Mouse (Mus musculus): Measurements from ENCODE around the gene Actn2.

The Actn2 gene

GRCm38 (mm10) chr13:12340183-12340975 lies at the start of gene Actn2:
TSS of gene Actn2 (minus strand) at chr13:12340760.
- in situ Hi-C loops (cut with MboI; ENCODE audit: low pct_unique_long_range_greater_than_20kb in 1 of 2, low sequenced_read_pairs in 2 of 2, unreplicated experiment in 1 of 2) = no loop called here

GRCm38 (mm10) chr13:12386286-12386685 lies 45.7 kb upstream of the Actn2 start:
- in situ Hi-C loops (cut with MboI; ENCODE audit: low pct_unique_long_range_greater_than_20kb in 1 of 2, low sequenced_read_pairs in 2 of 2, unreplicated experiment in 1 of 2) = loop anchor here (10.0 to 25.0 kb wide), 3 partner anchors 81 to 174 kb away; no protein-coding TSS in a partner anchor

GRCm38 (mm10) chr13:12384796-12385195 lies 44.2 kb upstream of the Actn2 start:
- in situ Hi-C loops (cut with MboI; ENCODE audit: low pct_unique_long_range_greater_than_20kb in 1 of 2, low sequenced_read_pairs in 2 of 2, unreplicated experiment in 1 of 2) = loop anchor here (10.0 to 25.0 kb wide), 3 partner anchors 80 to 172 kb away; no protein-coding TSS in a partner anchor

- in situ Hi-C loops (cut with MboI; ENCODE audit: low pct_unique_long_range_greater_than_20kb in 1 of 2, low sequenced_read_pairs in 2 of 2, unreplicated experiment in 1 of 2) = loop anchor here (25.0 kb wide), 1 partner anchor 164 kb away; no protein-coding TSS in a partner anchor
Observed at GRCm38 (mm10) chr13:12376778-12377177, 36.2 kb upstream of the Actn2 start.

GRCm38 (mm10) chr13:12372755-12373154 lies 32.2 kb upstream of the Actn2 start:
- in situ Hi-C loops (cut with MboI; ENCODE audit: low pct_unique_long_range_greater_than_20kb in 1 of 2, low sequenced_read_pairs in 2 of 2, unreplicated experiment in 1 of 2) = no loop called here

GRCm38 (mm10) chr13:12369930-12370329 lies 29.4 kb upstream of the Actn2 start:
- in situ Hi-C loops (cut with MboI; ENCODE audit: low pct_unique_long_range_greater_than_20kb in 1 of 2, low sequenced_read_pairs in 2 of 2, unreplicated experiment in 1 of 2) = no loop called here

GRCm38 (mm10) chr13:12369041-12369621 lies 28.6 kb upstream of the Actn2 start:
- in situ Hi-C loops (cut with MboI; ENCODE audit: low pct_unique_long_range_greater_than_20kb in 1 of 2, low sequenced_read_pairs in 2 of 2, unreplicated experiment in 1 of 2) = no loop called here

GRCm38 (mm10) chr13:12361486-12361885 lies 20.9 kb upstream of the Actn2 start:
- in situ Hi-C loops (cut with MboI; ENCODE audit: low pct_unique_long_range_greater_than_20kb in 1 of 2, low sequenced_read_pairs in 2 of 2, unreplicated experiment in 1 of 2) = no loop called here

- in situ Hi-C loops (cut with MboI; ENCODE audit: low pct_unique_long_range_greater_than_20kb in 1 of 2, low sequenced_read_pairs in 2 of 2, unreplicated experiment in 1 of 2) = no loop called here
Observed at GRCm38 (mm10) chr13:12357554-12357953, 17.0 kb upstream of the Actn2 start.

GRCm38 (mm10) chr13:12356184-12356583 lies 15.6 kb upstream of the Actn2 start:
- in situ Hi-C loops (cut with MboI; ENCODE audit: low pct_unique_long_range_greater_than_20kb in 1 of 2, low sequenced_read_pairs in 2 of 2, unreplicated experiment in 1 of 2) = no loop called here

- in situ Hi-C loops (cut with MboI; ENCODE audit: low pct_unique_long_range_greater_than_20kb in 1 of 2, low sequenced_read_pairs in 2 of 2, unreplicated experiment in 1 of 2) = no loop called here
Observed at GRCm38 (mm10) chr13:12349197-12349824, 8.8 kb upstream of the Actn2 start.

GRCm38 (mm10) chr13:12346837-12347236 lies 6.3 kb upstream of the Actn2 start:
- in situ Hi-C loops (cut with MboI; ENCODE audit: low pct_unique_long_range_greater_than_20kb in 1 of 2, low sequenced_read_pairs in 2 of 2, unreplicated experiment in 1 of 2) = no loop called here

GRCm38 (mm10) chr13:12341447-12341846 lies 887 bp upstream of the Actn2 start:
- in situ Hi-C loops (cut with MboI; ENCODE audit: low pct_unique_long_range_greater_than_20kb in 1 of 2, low sequenced_read_pairs in 2 of 2, unreplicated experiment in 1 of 2) = no loop called here

GRCm38 (mm10) chr13:12339446-12339845 lies 1.1 kb downstream of the Actn2 start:
- in situ Hi-C loops (cut with MboI; ENCODE audit: low pct_unique_long_range_greater_than_20kb in 1 of 2, low sequenced_read_pairs in 2 of 2, unreplicated experiment in 1 of 2) = no loop called here

GRCm38 (mm10) chr13:12337752-12338151 lies 2.8 kb downstream of the Actn2 start:
- in situ Hi-C loops (cut with MboI; ENCODE audit: low pct_unique_long_range_greater_than_20kb in 1 of 2, low sequenced_read_pairs in 2 of 2, unreplicated experiment in 1 of 2) = no loop called here

- in situ Hi-C loops (cut with MboI; ENCODE audit: low pct_unique_long_range_greater_than_20kb in 1 of 2, low sequenced_read_pairs in 2 of 2, unreplicated experiment in 1 of 2) = no loop called here
Observed at GRCm38 (mm10) chr13:12334016-12334415, 6.5 kb downstream of the Actn2 start.

- in situ Hi-C loops (cut with MboI; ENCODE audit: low pct_unique_long_range_greater_than_20kb in 1 of 2, low sequenced_read_pairs in 2 of 2, unreplicated experiment in 1 of 2) = no loop called here
Observed at GRCm38 (mm10) chr13:12331528-12331927, 9.0 kb downstream of the Actn2 start.

GRCm38 (mm10) chr13:12328392-12328791 lies 12.2 kb downstream of the Actn2 start:
- in situ Hi-C loops (cut with MboI; ENCODE audit: low pct_unique_long_range_greater_than_20kb in 1 of 2, low sequenced_read_pairs in 2 of 2, unreplicated experiment in 1 of 2) = no loop called here

GRCm38 (mm10) chr13:12327577-12327976 lies 13.0 kb downstream of the Actn2 start:
- in situ Hi-C loops (cut with MboI; ENCODE audit: low pct_unique_long_range_greater_than_20kb in 1 of 2, low sequenced_read_pairs in 2 of 2, unreplicated experiment in 1 of 2) = no loop called here
